Mouse (Mus musculus) embryonic fibroblast, embryonic 13.5 days (primary cell): ENCODE measurements around the gene Ddx54. TPM values are rescaled to one million over a fixed set of nuclear protein-coding genes. Genes with fewer than 3 reads are reported as not detected.

Experiments
- H3K27ac ChIP-seq: 2 replicates; pipeline ENCODE4 v1.5.1; 2012; ENCODE audit warnings: low read length, control low read depth, inconsistent platforms; ENCODE audit not compliant: insufficient read depth
- H3K4me1 ChIP-seq: 2 replicates; pipeline ENCODE4 v1.6.1; 2011; ENCODE audit warnings: low read length; ENCODE audit not compliant: control insufficient read depth, insufficient read depth
- H3K4me3 ChIP-seq: 2 replicates; pipeline ENCODE4 v1.5.1; 2011; ENCODE audit warnings: mild to moderate bottlenecking, control low read depth, low read length; ENCODE audit not compliant: insufficient read depth
- CTCF ChIP-seq: IDR thresholded peaks from 2 replicates; pipeline ENCODE4 v1.5.1; 2011; ENCODE audit warnings: mild to moderate bottlenecking, control low read depth, low read length, moderate library complexity, borderline replicate concordance; ENCODE audit not compliant: insufficient read depth
- POLR2A ChIP-seq: IDR thresholded peaks from 2 replicates; pipeline ENCODE4 v1.6.1; 2011; ENCODE audit warnings: low read depth, mild to moderate bottlenecking, control low read depth, low read length, moderate library complexity
- polyA plus RNA-seq: library from polyadenylated mRNA; stranded (reverse); fragments of >200 nt; gene quantifications from 2 replicates; pipeline ENCODE4 v1.2.4, GENCODE M21; 2011; ENCODE audit warnings: low read depth; ENCODE audit not compliant: missing spikeins, insufficient read length

Gene Ddx54
- 39.3 and 43.0 TPM in 2 replicates for polyA plus RNA-seq

GRCm38 (mm10) chr5:120612442-120612821, at the start of gene Ddx54, which contains the start of gene Rita1:
TSS of gene Ddx54 (plus strand) at chr5:120612739.
TSS of gene Rita1 (minus strand) at chr5:120612589.
- peak; percentile 78 for TF ChIP-seq POLR2A
- no peak for TF ChIP-seq CTCF
- H3K4me3 ChIP-seq = peak within 1 kb of the TSS; percentile 99
- H3K4me1 ChIP-seq = 0 out of 2 replicates have a peak, but pooled peaks cover 7% of the 10 kb centered on the region
- H3K27ac ChIP-seq = peak within 1 kb of the TSS; percentile 74

DNA sequence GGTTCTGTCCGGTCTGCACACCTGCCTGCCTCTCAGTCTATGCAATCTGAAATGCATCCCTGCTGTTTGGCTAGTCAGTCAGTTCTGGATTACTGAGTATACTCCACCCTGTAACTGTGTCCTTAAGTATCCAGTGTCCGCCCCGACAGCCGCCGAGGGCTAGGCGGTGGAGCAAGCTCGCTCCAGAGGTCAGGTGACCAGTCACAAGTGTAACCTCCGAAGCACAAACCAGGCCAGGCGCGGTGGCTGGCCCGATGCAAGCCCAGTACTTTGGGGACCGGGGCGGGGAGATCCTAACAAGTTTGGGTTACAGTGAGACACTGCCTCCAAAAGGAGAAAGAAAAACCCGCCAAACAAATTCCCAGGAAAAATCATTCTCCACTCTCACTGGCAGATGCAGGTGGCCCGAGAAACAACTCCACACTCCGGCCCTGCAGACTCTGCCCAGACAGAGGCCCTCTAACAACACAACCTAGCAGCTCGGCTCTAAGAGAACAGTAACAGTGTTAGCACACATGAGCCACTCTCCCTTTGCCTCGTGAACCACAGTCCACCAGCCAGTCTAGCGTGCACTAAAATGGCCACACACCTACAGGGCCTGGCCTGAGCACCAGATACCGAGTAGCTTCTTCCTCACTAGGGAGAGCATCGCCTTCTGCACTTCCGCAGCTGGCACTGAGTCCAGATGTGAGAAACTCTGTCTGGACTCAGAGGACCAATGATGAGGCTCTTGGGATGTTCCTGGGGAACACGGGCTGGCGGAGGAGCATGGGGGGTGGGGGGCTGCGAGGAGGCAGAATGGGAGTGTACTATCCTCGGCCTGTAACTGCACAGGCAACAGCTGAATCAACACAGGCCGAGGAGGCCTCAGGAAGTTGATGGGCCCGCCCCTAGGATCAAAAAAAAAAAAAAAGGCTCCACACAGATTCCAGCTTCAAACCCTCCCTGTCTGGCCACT, 49.3 kb upstream of the Ddx54 start:
- H3K4me1 ChIP-seq = peaks cover 24% of the 10 kb centered on the region
- peak overlapping the region; percentile 75 for H3K27ac ChIP-seq
- TF ChIP-seq POLR2A = 0 out of 2 replicates have a peak, but pooled peaks have one; percentile 11
- no peak for TF ChIP-seq CTCF
- no peak overlapping the region for H3K4me3 ChIP-seq

- peaks cover 24% of the 10 kb centered on the region for H3K4me1 ChIP-seq
- no peak overlapping the region for H3K4me3 ChIP-seq
- TF ChIP-seq CTCF = no peak
- TF ChIP-seq POLR2A = no peak
- H3K27ac ChIP-seq = peak overlapping the region; percentile 60
Observed at GRCm38 (mm10) chr5:120563914-120564311, 48.6 kb upstream of the Ddx54 start.

DNA sequence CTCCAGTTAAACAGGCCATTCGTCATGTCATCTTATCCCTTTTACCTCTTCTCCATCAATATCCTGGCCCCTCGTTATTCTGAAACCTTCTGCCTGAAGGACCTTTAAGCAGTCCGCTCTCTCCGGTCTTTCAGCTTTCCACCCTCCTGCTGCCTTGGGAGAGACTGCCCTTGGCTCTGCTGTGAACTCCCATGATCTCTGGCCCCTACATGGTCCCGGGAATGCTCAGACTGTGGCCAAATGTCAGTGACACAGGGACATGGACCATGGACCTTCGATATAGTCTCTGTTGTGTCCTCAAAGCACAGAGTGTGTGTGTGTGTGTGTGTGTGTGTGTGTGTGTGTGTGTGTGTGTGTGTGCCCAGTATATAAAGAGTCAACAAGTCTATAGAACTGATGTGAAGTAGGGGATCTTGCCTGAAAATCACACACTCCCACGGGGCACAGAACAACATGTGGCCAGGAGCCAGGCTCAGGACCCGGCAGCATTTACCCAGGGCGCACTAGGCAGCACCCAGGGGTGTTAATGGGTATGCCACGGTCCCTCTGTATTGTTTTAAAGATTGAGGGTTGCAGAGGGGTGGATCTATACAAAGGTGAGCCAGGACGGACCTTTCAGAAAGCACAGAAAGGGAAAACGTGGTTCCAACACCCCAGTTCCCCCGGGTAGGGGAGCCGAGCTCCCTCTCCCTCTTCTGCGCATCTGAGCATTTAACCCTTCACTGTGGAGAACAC, 47.2 kb upstream of the Ddx54 start:
- Histone ChIP-seq H3K4me1 (peaks cover 24% of the 10 kb centered on the region), H3K4me3 (no peak overlapping the region), H3K27ac (no peak overlapping the region)
- TF ChIP-seq CTCF = no peak

DNA sequence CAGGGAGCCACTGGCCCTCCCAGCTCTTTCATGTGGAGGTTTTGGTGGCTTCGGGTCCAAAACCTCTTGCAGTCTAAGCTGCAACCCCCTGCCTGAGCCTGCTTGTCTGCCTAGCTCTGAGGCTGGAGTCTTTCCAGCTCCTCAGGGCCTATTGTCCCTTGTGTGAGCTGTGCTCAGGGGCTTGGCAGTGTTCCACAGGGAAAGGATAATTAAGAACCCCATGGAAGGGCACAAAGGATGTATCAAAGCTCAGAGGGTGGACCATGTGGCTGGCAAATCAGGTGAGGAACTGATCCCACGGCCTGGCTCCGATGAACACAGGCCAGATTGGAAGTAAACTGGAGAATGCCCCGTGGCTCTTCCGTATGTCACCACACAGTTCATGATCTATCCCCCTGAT, 46.4 kb upstream of the Ddx54 start:
- peaks cover 25% of the 10 kb centered on the region for H3K4me1 ChIP-seq
- no peak overlapping the region for H3K4me3 ChIP-seq
- TF ChIP-seq POLR2A (no peak), CTCF (no peak)
- H3K27ac ChIP-seq = no peak overlapping the region

DNA sequence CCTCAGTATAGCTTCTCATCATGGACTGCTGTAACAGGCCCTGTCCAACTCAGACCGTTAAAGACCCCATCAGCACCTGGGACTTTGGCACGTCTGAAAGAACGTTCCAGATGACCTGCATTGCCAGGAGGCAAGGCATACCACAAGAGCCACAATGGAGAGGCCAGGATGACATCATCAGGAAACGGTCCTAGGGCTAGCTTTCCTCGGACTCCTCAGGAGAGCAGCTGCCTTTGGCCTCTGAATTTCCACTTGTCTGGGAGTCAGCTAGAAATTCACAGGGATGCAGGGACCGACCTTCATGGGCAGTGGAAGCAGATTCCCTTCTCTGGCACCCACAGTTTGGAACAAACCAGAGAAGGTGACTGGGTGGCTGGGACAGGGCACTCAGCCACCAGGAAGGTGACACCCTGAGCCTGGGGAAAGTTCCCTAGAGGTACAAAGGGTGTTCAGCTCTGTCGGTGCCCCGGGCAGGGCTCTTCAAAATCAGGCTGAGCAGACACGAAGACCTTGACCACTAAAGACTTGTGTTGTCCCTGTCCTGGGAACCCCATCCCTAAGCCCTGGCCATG, 45.8 kb upstream of the Ddx54 start:
- no peak overlapping the region for H3K4me3 ChIP-seq
- H3K27ac ChIP-seq = peak overlapping the region; percentile 17
- TF ChIP-seq POLR2A (no peak), CTCF (no peak)
- H3K4me1 ChIP-seq = peaks cover 24% of the 10 kb centered on the region

GRCm38 (mm10) chr5:120567253-120567701, 45.3 kb upstream of the Ddx54 start:
- peaks cover 24% of the 10 kb centered on the region for H3K4me1 ChIP-seq
- TF ChIP-seq CTCF = no peak
- peak; percentile 38; the same call in 1 of the 2 replicates for TF ChIP-seq POLR2A
- peak overlapping the region; percentile 17 for H3K27ac ChIP-seq
- H3K4me3 ChIP-seq = no peak overlapping the region

- Histone ChIP-seq H3K4me1 (peaks cover 21% of the 10 kb centered on the region), H3K4me3 (no peak overlapping the region), H3K27ac (no peak overlapping the region)
- TF ChIP-seq POLR2A (no peak), CTCF (no peak)
Observed at GRCm38 (mm10) chr5:120567761-120568211, 44.8 kb upstream of the Ddx54 start.

DNA sequence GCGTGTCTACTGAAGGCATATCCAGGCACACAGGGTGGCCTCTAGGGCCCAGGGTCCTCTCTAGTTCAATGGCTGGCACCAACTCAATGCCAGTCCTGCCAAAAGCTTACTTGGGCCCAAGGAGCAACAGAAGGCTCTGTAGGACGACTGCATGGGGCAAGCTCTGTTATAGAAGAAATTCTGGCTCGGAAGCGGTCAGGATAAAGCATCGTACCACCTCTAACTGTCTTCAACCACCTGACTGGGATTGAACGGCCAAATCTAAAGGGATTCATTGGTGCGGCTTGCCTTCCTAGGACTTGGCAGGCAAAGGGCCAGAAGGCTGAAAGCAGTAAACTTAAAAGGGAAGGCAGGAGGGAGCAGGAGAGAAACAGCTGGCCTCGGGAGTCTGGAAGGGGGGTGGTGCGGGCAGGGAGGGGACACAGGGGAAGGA, 44.2 kb upstream of the Ddx54 start:
- no peak overlapping the region for H3K4me3 ChIP-seq
- no peak for TF ChIP-seq POLR2A
- H3K27ac ChIP-seq = no peak overlapping the region
- H3K4me1 ChIP-seq = peaks cover 16% of the 10 kb centered on the region
